Mouse (Mus musculus) Muller cell, postnatal 12 days (primary cell): ENCODE data around the gene Pgpep1.

ENCODE experiments used
- DNase-seq: peaks from one replicate; pipeline ENCODE4 v3.0.0-alpha.2; 2015; ENCODE audit errors: inconsistent ontology term

The Pgpep1 gene

GRCm38 (mm10) chr8:70660273-70660725, at the start of gene Pgpep1:
Gene Pgpep1 (minus strand): TSS chr8:70660388.
- no peak for DNase-seq

- no peak for DNase-seq
These were observed 49.6 kb upstream of the Pgpep1 start for GRCm38 (mm10) chr8:70709794-70710193.

- no peak for DNase-seq
These were observed 48.1 kb upstream of the Pgpep1 start for GRCm38 (mm10) chr8:70708281-70708680.

- DNase-seq, result no peak
These were observed 43.1 kb upstream of the Pgpep1 start, which contains the start of gene Iqcn for GRCm38 (mm10) chr8:70703287-70703686. Gene Iqcn (plus strand): TSS chr8:70703457.

GRCm38 (mm10) chr8:70702842-70703182, 42.6 kb upstream of the Pgpep1 start:
- peak; percentile 83 for DNase-seq

GRCm38 (mm10) chr8:70701982-70702841, 42.0 kb upstream of the Pgpep1 start:
- DNase-seq, result no peak

- DNase-seq, result no peak
These were observed 41.1 kb upstream of the Pgpep1 start for GRCm38 (mm10) chr8:70701048-70701981.

- DNase-seq, result peak; percentile 93
These were observed 40.4 kb upstream of the Pgpep1 start for GRCm38 (mm10) chr8:70700555-70700922.

GRCm38 (mm10) chr8:70699834-70700554, 39.8 kb upstream of the Pgpep1 start:
- peak; percentile 73 for DNase-seq

- no peak for DNase-seq
These were observed 39.1 kb upstream of the Pgpep1 start for GRCm38 (mm10) chr8:70699116-70699833.

GRCm38 (mm10) chr8:70698310-70699109, 38.3 kb upstream of the Pgpep1 start, which contains the start of gene Jund:
Gene Jund (plus strand): TSS chr8:70698949.
- peak; percentile 99 for DNase-seq

- DNase-seq, result no peak
These were observed 37.4 kb upstream of the Pgpep1 start for GRCm38 (mm10) chr8:70697366-70698250.

- DNase-seq, result no peak
These were observed 36.8 kb upstream of the Pgpep1 start for GRCm38 (mm10) chr8:70696946-70697345.

GRCm38 (mm10) chr8:70696019-70696885, 36.1 kb upstream of the Pgpep1 start:
- DNase-seq, result peak; percentile 76

- no peak for DNase-seq
These were observed 35.3 kb upstream of the Pgpep1 start for GRCm38 (mm10) chr8:70695318-70696018.

- no peak for DNase-seq
These were observed 33.4 kb upstream of the Pgpep1 start for GRCm38 (mm10) chr8:70693636-70694035.

GRCm38 (mm10) chr8:70691727-70692231, 31.6 kb upstream of the Pgpep1 start:
- no peak for DNase-seq
